Mouse (Mus musculus): ENCODE measurements around the gene Man1a.

Man1a gene

DNA sequence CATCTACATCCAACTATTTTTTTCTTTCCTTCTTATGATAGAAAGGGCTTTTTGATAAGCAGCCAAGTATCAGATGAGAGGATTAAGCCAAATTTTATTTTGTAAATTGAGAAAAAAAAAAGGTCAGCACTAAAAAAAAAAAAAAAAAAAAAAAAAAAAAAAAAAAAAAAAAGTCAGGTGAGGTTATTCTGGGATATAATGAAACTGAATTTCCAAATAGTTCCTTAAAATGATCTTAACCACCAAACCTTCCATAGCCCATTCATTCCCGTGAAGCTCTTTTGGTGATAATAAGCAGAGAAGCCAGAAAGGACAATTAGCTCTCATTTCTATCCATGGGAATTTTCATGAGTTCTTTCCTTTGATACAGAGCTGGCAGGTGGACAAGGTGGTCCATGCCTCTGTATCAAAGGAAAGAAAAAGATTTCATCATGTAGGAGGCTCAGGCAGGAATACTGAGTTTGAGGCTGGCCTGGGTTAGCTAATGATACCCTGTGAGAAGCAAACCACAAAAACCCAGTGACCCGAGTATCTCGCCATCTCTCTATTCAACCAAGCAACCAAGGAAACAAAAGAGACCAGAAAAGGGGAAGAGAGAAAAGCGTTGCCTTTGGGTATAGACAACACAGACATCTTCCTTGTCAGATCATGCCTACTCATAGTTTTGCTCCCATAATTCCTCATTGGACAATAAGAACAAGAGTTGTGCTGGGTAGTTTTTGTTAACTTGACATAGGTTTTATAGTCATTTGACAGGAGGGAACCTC lies 162.7 kb downstream of the Man1a start:
- DNase-seq: no peak

DNA sequence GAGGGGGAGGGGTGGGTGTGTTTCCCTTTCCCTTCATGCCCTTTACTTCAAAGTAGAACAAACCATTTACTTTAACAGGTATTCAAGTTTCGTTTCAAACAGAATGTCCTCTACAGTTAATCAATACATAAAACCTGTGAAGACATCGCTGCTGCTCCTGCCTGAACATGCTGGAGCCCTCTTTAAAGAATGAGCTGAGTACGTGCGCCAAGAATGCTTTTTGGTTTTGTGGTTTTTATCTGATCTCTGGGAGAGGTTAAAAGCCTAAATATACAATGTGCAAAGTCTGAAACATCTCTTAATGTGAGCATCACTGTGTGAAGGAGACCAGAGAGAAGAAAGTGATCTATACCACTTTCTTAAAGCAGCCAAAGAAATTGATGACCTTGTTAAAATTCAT lies 186.9 kb downstream of the Man1a start:
- DNase-seq: no peak

DNA sequence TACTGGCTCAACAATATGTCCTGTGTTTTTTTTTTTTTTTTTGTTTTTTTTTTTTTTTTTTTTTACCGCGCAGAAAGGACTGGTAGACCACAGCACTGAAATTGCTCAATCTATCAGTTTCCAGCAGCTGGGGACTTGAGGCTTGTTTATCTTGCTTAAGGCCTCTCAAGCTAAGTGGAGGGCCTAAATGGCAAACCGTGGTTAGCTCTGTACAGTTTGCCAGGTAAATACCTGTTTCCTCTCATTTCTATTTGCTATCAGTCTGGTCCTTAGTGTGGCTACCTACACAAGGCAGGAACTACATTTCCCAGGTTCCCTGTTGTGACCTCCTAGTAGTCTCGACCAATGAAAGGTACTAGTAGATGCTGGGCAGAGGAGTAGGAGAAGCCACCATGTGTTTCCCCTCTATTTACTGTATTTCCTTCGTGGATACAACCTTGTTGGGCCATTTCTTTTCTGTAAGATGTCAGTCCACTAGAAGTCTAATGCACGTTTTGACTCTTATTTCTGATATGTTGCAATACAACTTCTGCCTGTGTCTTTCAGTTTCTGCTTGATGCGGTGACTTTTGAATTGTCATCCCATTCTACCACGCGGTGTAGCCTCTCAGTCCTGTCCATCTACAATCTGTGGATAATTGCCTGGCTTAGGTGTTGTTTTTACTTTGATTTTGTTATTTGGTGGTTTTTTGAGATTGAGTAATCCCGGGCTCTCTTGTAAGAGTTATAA lies 187.9 kb downstream of the Man1a start:
- DNase-seq: peak; percentile 78

DNA sequence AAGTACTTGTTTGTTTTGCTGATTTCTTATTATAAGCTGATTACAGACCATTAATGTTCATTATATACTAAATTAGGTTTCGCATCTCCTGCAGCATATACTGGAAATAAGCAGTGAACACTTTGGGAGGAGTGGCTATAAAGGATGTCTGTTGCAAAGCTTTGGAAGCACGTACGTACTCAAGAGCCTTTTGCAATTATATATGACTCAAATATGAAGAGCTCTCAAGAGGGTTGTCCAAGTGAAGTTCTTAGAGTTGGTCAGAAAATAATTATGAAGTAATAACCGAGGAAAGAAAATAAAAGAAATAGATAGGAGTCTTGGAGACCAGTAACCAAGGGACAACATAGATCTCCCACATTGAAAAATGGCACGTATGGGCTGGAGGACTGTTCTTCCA lies 189.9 kb downstream of the Man1a start:
- peak; percentile 19 for DNase-seq

DNA sequence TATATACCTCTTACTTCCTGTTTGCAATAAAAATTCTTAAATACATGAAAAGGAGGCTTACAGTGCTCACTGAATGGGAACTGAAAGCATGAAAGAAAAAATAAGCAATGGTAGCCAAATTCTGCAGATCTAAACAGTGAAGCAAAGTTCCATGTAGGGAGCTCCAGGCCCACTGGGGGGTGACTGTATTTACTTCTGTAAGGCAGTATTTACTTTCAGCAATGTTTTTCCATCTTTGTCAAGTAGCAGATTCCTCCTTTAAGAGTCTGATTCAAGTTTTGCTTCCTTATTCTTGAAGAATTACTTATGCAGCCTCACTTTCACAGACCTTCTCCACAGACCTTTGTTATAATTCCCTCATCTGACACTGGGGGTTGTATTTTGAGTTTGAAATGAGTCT lies 195.1 kb downstream of the Man1a start:
- DNase-seq: no peak

DNA sequence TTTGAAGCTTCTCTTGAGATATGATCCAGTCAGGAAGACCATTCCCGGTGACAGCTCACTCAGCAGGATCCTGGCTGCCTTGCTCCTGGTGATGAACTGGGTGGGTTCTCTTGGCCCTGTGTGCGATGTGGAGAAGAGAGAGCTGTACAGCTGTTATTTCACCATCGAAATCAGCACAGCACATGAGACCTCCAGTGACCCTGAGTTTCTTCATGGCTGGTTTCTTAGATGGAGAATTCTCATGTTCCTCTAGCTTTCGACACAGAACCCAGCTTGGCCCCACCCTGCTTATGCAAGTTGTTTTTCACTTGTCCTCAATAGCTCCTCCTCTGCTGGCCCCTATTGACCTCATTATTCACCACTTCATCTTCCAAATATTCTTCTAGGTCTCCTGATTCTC lies 200.5 kb downstream of the Man1a start:
- peak; percentile 72 for DNase-seq

DNA sequence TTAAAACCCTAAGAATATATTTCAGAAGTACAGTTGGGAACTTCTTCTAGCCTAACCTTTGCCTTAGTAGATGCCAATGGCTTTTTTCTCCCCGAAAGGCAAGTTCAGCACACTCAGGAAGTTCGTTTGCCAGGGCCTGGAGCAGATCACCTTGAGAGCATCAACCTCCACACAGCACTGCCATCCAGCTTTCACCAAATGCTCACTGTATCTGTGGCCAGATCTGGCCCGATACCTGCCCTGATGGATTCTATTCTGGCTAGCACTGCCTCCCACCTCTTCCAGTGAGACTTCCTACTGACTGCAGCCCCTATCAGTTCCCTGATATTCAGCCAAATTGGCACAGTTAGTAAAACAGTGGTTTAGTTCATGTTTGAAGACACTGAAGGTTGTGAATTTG lies 202.2 kb downstream of the Man1a start:
- no peak for DNase-seq

DNA sequence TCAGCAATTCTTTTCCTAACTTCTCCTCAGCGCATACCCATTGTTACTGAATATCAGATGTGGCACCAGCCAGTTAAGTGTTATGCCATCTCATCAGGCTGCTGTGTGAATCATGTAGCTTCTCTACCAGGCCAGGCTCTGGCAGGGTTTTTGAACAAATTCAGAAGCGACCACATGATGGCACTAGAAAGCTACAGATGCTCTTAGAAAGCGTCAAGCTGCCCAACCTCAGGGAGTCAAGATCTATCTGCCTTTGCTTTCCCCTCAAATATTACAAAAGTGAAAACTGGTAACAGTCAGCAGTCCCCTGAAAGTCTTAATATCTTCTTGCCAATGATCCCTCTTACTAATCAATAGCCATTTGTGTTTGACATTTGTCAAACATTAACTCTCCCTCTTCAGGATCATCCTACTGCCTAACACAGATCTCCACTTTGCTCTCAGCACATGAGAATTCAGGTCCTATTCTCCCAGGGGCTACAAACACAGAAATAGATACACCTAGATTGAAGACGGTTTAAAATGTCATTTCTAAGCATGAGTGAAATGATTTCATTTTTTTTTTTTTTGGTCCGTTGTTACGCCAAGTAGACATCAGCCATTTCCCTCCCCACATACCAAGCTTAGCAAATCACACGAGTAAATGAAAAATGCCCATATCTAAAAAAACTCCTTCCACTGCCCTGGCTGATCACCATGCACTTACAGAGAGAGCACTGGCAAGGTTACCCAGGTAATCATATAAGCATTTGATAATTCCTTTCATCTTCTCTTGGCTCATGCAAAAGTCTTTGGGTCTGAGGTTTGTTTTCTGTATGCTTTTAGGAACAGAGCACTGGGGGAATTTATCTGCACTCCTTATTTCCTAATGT lies 212.7 kb downstream of the Man1a start:
- peak; percentile 75 for DNase-seq

DNA sequence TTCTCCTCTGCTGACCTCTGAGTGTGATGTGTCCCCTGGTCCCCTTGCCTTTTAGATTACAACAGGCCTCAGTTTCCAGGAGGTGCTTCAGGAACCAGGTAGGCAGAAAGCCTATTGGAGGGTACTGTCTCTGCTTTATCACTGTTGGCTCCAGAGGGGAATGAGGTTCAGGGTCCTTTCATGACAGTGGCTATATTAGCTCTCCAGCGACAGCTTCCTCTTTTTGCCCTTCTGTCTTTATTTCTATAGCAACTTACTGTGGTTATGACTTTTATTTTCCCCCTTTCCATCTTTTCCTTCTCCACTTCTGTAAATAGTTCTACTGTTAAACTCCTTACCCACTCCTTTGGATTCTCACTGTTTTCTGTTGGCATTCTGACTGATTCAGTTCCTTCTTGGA lies 216.5 kb downstream of the Man1a start:
- DNase-seq: no peak

DNA sequence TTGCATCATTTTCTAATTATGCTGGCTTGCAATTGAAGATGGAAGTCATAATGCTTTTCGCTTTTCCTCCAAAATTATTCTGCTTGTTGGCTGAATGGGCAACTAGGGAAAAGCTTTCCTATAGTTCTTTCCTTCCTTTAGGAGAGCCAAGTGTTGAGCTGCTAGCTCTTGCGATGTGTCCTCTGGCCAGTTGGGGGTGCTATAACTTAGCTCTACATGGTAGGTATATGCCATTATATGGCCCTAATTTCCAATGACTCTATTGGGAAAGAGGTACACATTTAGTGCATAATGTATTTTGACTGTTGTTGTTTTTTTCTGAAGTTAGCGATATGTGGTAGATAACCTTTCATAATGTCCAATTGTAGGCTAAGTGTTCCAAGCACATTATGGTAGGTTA lies 217.2 kb downstream of the Man1a start:
- peak; percentile 5 for DNase-seq

Measured in lung, postnatal 36 days (tissue).